Mouse (Mus musculus): ENCODE measurements around the gene Rpl37. TPM values are rescaled to one million over a fixed set of nuclear protein-coding genes. Genes with fewer than 3 reads are reported as not detected.
A peak's percentile ranks its signal among the peaks of the same experiment; 100 is the strongest.
"Not testable (repeated sequence)": the region's sequence is repeated elsewhere in the genome, so short reads cannot be mapped to it uniquely, and the experiment has no call there.

Gene Rpl37
- total RNA-seq, 2 experiments from 2014 or later, result 274 to 281 TPM

GRCm38 (mm10) chr15:5126456-5126855 lies 10.0 kb downstream of the Rpl37 start:
- no peak for DNase-seq

- no peak for DNase-seq
These were observed 11.0 kb downstream of the Rpl37 start for GRCm38 (mm10) chr15:5127487-5127886.

DNA sequence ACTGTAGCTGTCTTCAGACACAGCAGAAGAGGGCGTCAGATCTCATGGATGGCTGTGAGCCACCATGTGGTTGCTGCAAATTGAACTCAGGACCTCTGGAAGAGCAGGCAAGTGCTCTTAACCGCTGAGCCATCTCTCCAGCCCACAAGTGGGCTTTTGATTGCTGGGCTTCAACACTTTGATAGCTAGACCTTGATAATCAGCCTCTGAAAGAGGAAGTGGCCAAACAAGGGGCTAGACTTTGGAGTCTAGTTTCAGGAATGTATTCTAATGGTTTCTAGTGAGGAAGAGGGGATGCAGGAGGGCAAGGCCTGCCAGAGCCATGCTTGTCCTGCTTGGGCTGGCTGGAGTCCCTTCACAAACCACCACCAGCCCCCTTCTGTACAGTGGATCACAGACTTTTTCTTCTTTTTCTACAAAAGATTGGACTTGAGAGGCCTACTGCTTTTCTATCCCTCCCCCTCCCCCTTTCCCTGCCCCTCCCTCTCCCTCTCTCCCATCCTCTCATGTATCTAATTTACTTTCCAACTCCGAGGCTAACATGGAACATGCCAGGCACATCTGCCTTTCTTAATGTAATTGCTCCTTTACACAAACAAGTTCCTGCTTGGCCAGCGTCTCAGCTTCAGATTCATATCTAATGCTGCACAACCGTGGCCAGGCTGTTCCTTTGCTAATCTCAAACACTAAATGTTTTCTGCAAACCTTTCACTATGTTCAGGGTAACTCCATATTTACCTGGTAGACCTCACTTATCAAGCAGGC lies 11.9 kb downstream of the Rpl37 start:
- DNase-seq, result no peak

DNA sequence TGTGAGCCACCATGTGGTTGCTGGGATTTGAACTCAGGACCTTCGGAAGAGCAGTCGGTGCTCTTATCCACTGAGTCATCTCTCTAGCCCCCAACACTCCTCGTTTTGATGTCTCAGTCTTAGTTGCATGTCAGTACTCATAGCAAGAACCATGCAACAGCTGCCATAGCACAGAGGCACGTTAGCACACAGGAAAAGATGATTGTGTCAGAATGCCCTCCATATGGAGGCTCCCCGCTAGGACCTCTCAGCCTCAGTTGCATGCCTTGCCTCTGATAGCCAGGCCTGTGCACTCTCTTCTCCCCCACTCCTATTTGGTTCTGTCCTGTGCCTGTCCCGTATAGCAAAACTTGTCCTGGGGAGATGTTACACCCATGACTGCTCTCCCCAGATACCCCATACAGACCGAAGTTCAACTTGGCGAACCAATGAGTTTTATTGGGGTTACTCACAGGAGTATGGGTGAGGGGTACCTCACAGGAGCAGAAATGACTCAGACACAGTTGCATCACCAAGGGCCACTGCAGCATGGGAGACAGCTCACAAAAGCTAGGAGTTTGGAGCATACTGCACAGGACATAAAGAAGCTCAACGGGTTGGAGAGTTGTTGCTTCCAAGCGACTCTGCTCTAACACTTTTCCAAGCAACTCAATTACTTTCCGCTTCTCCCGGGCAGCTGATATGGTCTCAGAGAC lies 12.8 kb downstream of the Rpl37 start:
- DNase-seq, result no peak

DNA sequence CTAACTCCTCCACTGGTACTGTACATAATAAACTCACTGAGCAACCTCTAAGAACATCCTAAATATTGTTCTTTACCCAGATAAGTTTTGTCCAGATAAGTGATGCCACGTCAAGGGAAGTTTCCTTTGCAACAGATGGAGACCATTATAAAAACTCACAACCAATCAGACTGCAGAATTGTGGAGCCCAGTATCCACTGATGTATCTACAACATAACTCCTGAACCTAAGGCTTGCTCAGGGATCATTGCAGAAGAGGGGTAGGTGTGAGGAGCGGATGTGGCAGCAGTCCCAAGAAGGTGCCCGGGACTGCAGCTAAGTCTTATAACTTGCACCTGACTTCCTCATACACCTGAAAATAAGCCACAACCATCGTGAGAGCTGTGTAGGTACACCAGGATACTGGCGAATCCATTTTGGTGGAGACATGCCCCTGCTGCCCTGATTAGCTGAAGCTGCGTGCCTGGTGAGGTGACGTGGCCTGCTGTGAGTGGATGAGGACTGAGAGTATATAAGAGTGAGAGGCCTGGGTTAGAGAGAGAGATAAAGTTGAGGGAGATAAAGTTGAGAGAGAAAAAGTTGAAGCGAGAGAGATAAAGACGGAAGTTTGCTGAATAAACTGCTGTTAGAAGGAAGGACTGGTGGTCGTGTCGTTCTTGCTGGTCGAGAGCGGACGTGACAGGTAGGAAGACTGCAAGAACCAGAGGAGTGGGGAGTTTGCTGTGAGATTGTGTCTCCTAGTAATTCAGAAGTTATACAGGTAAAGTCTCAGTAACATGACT lies 14.6 kb downstream of the Rpl37 start:
- not testable (repeated sequence) for DNase-seq

DNA sequence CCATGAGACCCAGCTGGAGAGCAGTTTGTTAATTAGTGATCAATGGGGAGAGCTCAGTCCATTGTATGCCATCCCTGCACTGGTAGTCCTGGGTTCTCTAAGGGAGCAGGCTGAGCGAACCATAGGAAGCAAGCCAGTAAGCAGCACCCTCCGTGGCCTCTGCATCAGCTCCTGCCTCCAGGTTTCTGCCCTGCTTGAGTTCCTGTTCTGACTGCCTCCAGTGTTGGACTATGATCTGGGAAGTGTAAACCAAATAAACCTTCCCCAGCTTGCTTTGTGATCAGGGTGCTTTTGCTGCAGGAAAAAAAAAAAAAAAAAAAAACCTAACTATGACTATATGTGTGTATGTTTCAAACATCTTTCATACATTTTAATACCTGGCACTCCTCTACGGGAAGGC lies 16.9 kb downstream of the Rpl37 start:
- no peak for DNase-seq

GRCm38 (mm10) chr15:5134179-5134578 lies 17.7 kb downstream of the Rpl37 start:
- DNase-seq, result no peak

- DNase-seq, result no peak
These were observed 18.6 kb downstream of the Rpl37 start for GRCm38 (mm10) chr15:5134945-5135483.

- DNase-seq, result no peak
These were observed 21.8 kb downstream of the Rpl37 start for GRCm38 (mm10) chr15:5138021-5138856.

- no peak for DNase-seq
These were observed 22.9 kb downstream of the Rpl37 start for GRCm38 (mm10) chr15:5139366-5139765.

GRCm38 (mm10) chr15:5139863-5140262 lies 23.4 kb downstream of the Rpl37 start:
- DNase-seq, result no peak

DNA sequence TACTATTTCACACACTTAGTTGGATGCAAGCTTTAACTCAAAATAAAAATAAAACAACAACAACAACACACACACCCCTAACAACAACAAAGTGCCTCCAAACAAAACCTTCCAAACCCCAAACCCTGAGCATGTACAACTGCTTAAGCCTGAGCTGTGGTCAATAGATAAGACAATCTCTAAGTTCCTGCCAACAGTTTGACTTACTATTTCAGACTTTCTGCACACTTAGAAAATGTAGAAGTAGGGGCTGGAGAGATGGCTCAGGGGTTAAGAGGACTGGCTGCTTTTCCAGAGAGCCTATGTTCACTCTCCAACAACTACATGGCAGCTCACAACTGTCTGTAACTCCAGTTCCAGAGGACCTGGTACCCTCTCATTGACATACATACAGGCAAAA lies 23.9 kb downstream of the Rpl37 start:
- DNase-seq, result no peak

DNA sequence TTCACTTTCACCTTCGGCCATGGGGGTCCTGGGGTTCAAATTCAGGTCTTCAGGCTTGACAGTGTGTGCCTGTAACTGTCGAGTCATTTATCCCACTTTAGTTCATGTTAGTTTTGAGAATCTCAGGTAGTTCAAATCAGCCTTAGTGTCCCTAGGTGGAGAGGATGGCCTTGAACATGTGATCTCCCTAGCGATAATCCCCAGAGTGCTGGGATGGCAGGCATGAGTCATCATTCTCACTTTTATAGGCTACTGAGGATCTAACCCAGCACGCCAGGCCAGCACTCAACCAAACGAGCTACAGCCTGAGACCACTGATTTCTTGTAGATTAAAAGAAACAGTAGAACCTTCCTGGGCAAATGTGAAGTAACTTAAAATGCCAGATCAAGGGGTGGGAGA lies 25.6 kb downstream of the Rpl37 start:
- DNase-seq, result no peak

DNA sequence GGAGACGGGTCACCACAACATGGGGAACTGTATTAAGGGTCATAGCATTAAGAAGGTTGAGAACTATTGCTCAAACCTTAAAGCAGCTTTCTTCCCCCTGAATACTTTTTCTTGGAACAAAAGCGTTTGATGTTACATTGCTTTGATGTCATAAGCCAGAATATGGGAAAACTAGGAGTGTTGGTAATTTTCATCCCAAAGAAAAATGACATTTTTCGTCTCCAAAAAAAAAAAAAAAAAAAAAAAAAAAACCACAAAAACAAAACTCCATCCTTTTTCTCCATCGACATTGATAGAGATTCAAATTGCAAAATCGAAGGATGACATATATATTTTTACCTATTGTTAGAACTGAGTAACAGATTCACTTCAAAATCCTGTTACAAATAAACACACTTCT lies 26.3 kb downstream of the Rpl37 start:
- no peak for DNase-seq

GRCm38 (mm10) chr15:5143361-5144020 lies 27.0 kb downstream of the Rpl37 start, which contains the start of gene Prkaa1:
Gene Prkaa1, plus strand, starts transcription at chr15:5143861.
- DNase-seq, result peak; percentile 80

DNA sequence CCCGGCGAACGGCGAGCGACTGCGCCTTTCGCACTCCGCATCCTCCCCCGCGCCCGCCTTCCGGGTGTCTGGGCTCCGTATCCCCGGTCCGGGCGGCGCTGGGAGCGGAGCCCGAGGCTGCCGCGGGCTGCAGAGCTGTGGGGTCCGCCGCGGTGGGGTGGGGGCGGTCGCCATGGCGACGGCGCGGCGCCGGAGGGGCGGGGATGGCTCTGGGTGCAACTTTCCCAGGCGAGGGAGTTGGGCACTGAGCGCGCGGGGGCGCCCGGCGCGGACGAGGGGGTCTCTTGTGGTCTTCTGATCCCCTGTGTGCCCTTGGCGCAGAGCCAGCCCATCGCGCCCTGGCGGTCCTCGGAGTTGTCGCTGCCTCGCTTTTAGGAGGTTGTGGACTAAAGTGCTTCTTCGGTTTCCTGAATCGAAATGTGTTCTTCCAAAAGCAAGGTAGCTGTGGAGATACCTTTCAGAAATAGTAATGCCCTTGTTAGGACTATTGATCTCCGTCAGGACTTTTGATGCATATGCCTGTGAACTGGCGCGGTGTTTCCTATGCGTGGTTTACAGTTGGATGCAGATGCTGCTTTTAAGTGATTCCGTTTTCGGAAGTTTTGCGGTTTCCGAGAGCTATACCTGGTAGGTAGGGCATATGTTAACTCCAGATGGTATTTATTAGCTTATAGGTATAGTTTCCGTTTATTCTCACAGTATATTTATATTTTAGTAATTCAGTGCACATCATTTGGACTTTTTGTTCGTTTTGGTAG lies 27.8 kb downstream of the Rpl37 start:
- DNase-seq, result peak; percentile 80

DNA sequence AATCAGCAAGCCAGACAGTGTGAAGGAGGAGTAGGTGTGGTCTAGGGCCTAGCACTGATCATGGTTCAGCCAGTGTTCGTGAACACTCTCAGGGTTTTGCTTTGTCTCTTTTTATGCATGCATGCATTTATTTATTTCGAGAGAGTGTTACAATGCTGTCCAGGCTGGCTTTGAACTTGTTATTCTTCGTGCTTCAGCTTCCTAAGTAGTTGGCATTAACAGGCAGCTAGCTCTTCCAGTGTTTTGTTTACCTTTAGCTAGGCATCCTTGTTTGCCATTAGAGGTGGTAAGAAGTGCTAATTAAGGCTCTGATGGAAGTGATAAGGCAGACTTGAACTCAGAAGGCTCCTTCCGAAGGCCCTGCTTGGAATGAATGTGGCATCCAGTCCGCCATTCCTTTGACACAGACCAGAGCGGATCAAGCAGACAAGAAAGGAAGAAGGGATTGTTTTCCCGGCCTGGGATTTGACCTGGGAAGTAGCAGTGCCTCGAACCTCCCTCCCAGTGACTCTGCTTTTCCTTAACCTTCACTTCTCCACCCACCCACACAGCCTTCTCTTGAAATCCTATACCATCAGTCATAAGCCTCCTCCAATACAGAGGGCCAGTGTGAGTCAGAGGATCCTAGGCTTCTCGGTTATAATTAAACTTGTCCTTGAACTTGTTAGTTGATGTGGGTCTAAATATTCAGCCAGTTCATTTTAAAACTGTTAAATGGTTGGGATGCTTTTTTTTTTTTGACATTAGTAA lies 28.9 kb downstream of the Rpl37 start:
- DNase-seq, result no peak

GRCm38 (mm10) chr15:5149187-5149586 lies 32.7 kb downstream of the Rpl37 start:
- no peak for DNase-seq

GRCm38 (mm10) chr15:5152171-5152570 lies 35.7 kb downstream of the Rpl37 start:
- no peak for DNase-seq

DNA sequence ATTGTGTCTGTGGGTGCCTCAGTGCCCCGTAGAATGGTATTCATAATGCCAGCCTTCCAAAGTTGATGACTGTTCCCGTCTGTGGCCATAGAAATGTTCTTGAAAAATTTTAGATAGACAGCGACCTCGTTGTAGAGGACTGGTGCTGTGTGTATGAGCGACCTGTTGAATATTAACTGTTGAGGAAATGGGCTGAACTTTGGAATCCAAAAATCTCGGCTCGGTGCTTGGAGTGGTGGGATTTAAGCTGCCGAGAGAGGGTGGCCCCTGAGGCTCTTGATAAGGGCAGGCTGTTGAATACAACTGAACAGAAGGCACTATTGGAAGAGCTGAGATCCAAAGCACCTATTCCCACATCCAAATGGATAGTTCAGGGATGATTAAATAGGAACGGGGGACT lies 38.2 kb downstream of the Rpl37 start:
- DNase-seq, result no peak

Data from heart, postnatal 4 days (tissue).